Mouse (Mus musculus) thymus, postnatal 14 days (tissue): ENCODE results near the gene Xirp1.
"Not testable (repeated sequence)": the region's sequence is repeated elsewhere in the genome, so short reads cannot be mapped to it uniquely, and the experiment has no call there.

Source experiments
- DNase-seq: peaks from one replicate; pipeline ENCODE4 v3.0.0; 2021

Gene Xirp1

GRCm38 (mm10) chr9:120016956-120017355 is 6.4 kb downstream of the Xirp1 start:
- no peak for DNase-seq

- DNase-seq, result no peak
These were observed 8.6 kb downstream of the Xirp1 start for GRCm38 (mm10) chr9:120014828-120015227.

GRCm38 (mm10) chr9:120013251-120013820 is 10.1 kb downstream of the Xirp1 start:
- no peak for DNase-seq

GRCm38 (mm10) chr9:120012781-120013180 is 10.6 kb downstream of the Xirp1 start:
- DNase-seq, result no peak

GRCm38 (mm10) chr9:120012161-120012560 is 11.2 kb downstream of the Xirp1 start:
- not testable (repeated sequence) for DNase-seq

GRCm38 (mm10) chr9:120011533-120011932 is 11.9 kb downstream of the Xirp1 start:
- peak; percentile 73 for DNase-seq

GRCm38 (mm10) chr9:120010781-120011511 is 12.5 kb downstream of the Xirp1 start:
- peak; percentile 98 for DNase-seq

- DNase-seq, result no peak
These were observed 13.5 kb downstream of the Xirp1 start for GRCm38 (mm10) chr9:120009871-120010270.

- DNase-seq, result no peak
These were observed 14.1 kb downstream of the Xirp1 start for GRCm38 (mm10) chr9:120009226-120009841.

GRCm38 (mm10) chr9:120007833-120008232 is 15.6 kb downstream of the Xirp1 start:
- DNase-seq, result no peak

GRCm38 (mm10) chr9:120005936-120006335 is 17.5 kb downstream of the Xirp1 start:
- no peak for DNase-seq

- no peak for DNase-seq
These were observed 20.5 kb downstream of the Xirp1 start for GRCm38 (mm10) chr9:120002893-120003292.

- DNase-seq, result peak; percentile 86
These were observed 21.3 kb downstream of the Xirp1 start for GRCm38 (mm10) chr9:120001945-120002725.

GRCm38 (mm10) chr9:120000761-120001160 is 22.6 kb downstream of the Xirp1 start:
- DNase-seq, result no peak

- DNase-seq, result no peak
These were observed 23.8 kb downstream of the Xirp1 start for GRCm38 (mm10) chr9:119999636-120000035.

- no peak for DNase-seq
These were observed 24.6 kb downstream of the Xirp1 start for GRCm38 (mm10) chr9:119998776-119999175.

GRCm38 (mm10) chr9:119996080-119996479 is 27.3 kb downstream of the Xirp1 start:
- no peak for DNase-seq

- no peak for DNase-seq
These were observed 29.2 kb downstream of the Xirp1 start for GRCm38 (mm10) chr9:119994207-119994606.

GRCm38 (mm10) chr9:119993092-119993844 is 30.1 kb downstream of the Xirp1 start:
- DNase-seq, result no peak

GRCm38 (mm10) chr9:119991310-119991709 is 32.1 kb downstream of the Xirp1 start:
- no peak for DNase-seq

- DNase-seq, result peak; percentile 42
These were observed 35.1 kb downstream of the Xirp1 start for GRCm38 (mm10) chr9:119988304-119988703.

GRCm38 (mm10) chr9:119985881-119986574 is 37.4 kb downstream of the Xirp1 start:
- no peak for DNase-seq
